Mouse (Mus musculus) liver, embryonic 14.5 days (tissue): Measurements from ENCODE around the gene Gtf2a1. TPM values are rescaled to one million over a fixed set of nuclear protein-coding genes. Genes with fewer than 3 reads are reported as not detected.

Source experiments
- ATAC-seq: fragments of 200-750 bp; cut with Nextera tagmentation; 2 replicates; pipeline ENCODE4 v1.8.0; 2017; ENCODE audit warnings: moderate number of reproducible peaks, mild to moderate bottlenecking, moderate library complexity; ENCODE audit not compliant: insufficient read depth
- DNase-seq, 3 experiments: peaks; one replicate each; pipeline ENCODE4 v3.0.0-alpha.2; 2012 to 2013; ENCODE audit warnings: low read depth in 3 of 3, low spot score in 3 of 3
- H3K27ac ChIP-seq: fragments of 300-500 bp; sonication (generic); 2 replicates; pipeline ENCODE4 v1.5.1; 2014; ENCODE audit warnings: moderate library complexity, mild to moderate bottlenecking, control low read depth, inconsistent platforms
- H3K27me3 ChIP-seq: fragments of 300-500 bp; sonication (generic); 2 replicates; pipeline ENCODE4 v1.6.1; 2014; ENCODE audit warnings: mild to moderate bottlenecking, low read length, moderate library complexity; ENCODE audit not compliant: control insufficient read depth, insufficient read depth
- H3K36me3 ChIP-seq: fragments of 300-500 bp; sonication (generic); replicated peaks from 2 replicates; pipeline ENCODE4 v1.6.1; 2014; ENCODE audit warnings: low read depth; ENCODE audit not compliant: control insufficient read depth, insufficient read depth
- H3K4me1 ChIP-seq, 2 experiments: fragments of 200-500 bp in 1 of 2; fragments of 300-500 bp in 1 of 2; sonication (generic) in 1 of 2; replicated peaks; 2 replicates each; pipeline ENCODE4 v1.6.1; 2012 to 2014; ENCODE audit warnings: antibody characterized with exemption in 1 of 2, inconsistent platforms in 1 of 2, low read length in 1 of 2; ENCODE audit not compliant: control insufficient read depth in 2 of 2, insufficient read depth in 2 of 2
- H3K4me2 ChIP-seq: fragments of 300-500 bp; sonication (generic); 2 replicates; pipeline ENCODE4 v1.6.1; 2014; ENCODE audit warnings: low read depth, mild to moderate bottlenecking, control low read depth, moderate library complexity
- H3K4me3 ChIP-seq, 2 experiments: fragments of 200-500 bp in 1 of 2; fragments of 300-500 bp in 1 of 2; sonication (generic) in 1 of 2; 2 replicates each; pipeline ENCODE4 v1.5.1; 2012 to 2014; ENCODE audit warnings: low read depth in 2 of 2, low read length in 2 of 2, mild to moderate bottlenecking in 2 of 2, control low read depth in 1 of 2, inconsistent platforms in 1 of 2, moderate library complexity in 1 of 2; ENCODE audit not compliant: insufficient read depth in 1 of 2
- H3K9ac ChIP-seq: fragments of 300-500 bp; sonication (generic); replicated peaks from 2 replicates; pipeline ENCODE4 v1.6.1; 2014; ENCODE audit warnings: mild to moderate bottlenecking, control low read depth, moderate library complexity
- H3K9me3 ChIP-seq: fragments of 300-500 bp; sonication (generic); 2 replicates; pipeline ENCODE4 v1.6.1; 2016; ENCODE audit warnings: low read length, mixed read lengths; ENCODE audit not compliant: control insufficient read depth
- CTCF ChIP-seq: IDR thresholded peaks from 2 replicates; pipeline ENCODE4 v1.5.1; 2016; ENCODE audit warnings: antibody characterized with exemption, low read depth, control low read depth
- EP300 ChIP-seq: IDR thresholded peaks from 2 replicates; pipeline ENCODE4 v1.6.1; 2016; ENCODE audit warnings: antibody characterized with exemption, low read depth
- WGBS: fragments of 180-500 bp; shearing (Covaris S2); extraction: QIAGEN DNeasy Blood & Tissue Kit; methylation state at CpG from one replicate; pipeline ENCODE4 v1.1.7; 2014; ENCODE audit not compliant: insufficient replicate concordance; 5-methylcytosine and 5-hydroxymethylcytosine counted together
- polyA plus RNA-seq, 2 experiments: library from polyadenylated mRNA; depleted of rRNA in 1 of 2; stranded (reverse) in 1 of 2; unstranded in 1 of 2; fragments of >200 nt; fragmentation: Nextera tagmentation in 1 of 2; extraction: Ambion mirVana in 1 of 2; gene quantifications; 2 replicates each; pipeline versions ENCODE4 v1.2.1 to v1.2.3; 2012 to 2014

The Gtf2a1 gene
- polyA plus RNA-seq, 2 experiments, result 6.3 to 13.8 TPM

DNA sequence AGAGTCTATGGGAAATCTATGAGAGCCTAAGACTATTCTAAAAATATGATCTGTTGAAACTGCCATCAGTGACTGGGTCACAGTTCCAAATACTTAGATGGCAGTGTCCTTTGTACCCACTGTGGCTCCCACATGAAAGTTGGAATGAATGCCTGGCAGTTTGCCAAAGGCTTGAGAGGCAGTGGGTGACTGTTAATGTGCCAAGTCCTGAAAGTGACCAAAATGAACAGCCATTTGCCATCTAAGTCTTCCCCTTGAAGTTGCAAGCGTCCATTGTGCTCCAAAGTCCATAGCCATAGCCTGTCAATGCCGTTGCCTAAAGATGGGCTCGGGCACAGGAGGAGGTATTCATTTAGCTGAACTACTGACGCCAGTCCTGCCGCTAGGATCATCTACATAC, 19.1 kb upstream of the Gtf2a1 start:
- no peak for ATAC-seq
- Histone ChIP-seq H3K27ac (no peak overlapping the region), H3K9me3 (no peaks in the 10 kb centered on the region), H3K4me2 (no peak overlapping the region), H3K4me3 (no peak overlapping the region), H3K4me1 (no peaks in the 10 kb centered on the region), H3K27me3 (no peaks in the 10 kb centered on the region), H3K9ac (no peak overlapping the region), H3K36me3 (no peaks in the 10 kb centered on the region)
- 79% methylated on average over 5 of the region's 5 CpGs for WGBS
- DNase-seq, result no peak
- TF ChIP-seq CTCF, result no peak
- TF ChIP-seq EP300, result no peak

DNA sequence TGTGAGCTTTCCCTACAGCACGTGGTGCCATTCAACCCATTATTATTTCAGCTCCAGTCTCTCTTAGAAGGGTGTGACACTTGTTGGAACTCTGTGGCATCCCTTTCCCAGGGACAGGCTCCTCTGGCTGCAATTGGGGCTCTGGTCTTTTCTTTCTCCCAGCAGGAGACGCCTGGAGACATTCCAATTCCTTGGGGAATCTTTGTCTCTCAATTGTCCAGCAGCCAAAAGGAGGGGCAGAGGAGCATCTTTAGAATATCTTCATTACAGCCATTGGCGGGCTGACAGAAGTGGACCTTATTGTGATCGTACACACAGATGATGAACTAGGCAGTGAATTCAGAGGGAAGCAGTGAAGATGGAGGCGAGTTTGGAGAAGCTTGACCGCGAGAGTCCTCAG, 17.4 kb upstream of the Gtf2a1 start:
- Histone ChIP-seq H3K9me3 (no peaks in the 10 kb centered on the region), H3K27ac (no peak overlapping the region), H3K27me3 (no peaks in the 10 kb centered on the region), H3K9ac (no peak overlapping the region), H3K4me2 (no peak overlapping the region), H3K36me3 (no peaks in the 10 kb centered on the region), H3K4me3 (no peak overlapping the region), H3K4me1 (no peaks in the 10 kb centered on the region)
- ATAC-seq (no peak), DNase-seq (no peak)
- WGBS, result 59% methylated on average over 7 of the region's 7 CpGs
- no peak for TF ChIP-seq EP300
- no peak for TF ChIP-seq CTCF

DNA sequence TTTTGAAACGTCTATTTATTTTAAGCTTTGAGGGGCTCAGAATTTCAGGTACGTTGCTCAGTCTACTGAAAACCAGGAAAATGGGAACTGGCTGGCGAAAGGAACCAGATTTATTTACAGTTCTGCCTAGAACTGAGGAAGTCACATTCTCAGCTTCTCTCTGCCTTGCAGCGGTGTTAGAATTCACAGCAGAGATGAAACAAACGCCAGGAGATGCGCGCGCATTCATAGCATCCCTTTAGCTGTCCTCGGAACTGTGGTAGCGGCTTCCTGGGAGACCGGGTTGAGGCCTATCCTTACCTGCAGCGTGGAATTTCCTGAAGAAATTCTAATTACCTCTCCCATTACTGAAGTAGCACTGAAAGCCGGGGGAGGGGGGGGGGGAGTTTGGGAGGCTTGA, 16.4 kb upstream of the Gtf2a1 start:
- TF ChIP-seq EP300, result no peak
- no peak for TF ChIP-seq CTCF
- Histone ChIP-seq H3K9ac (no peak overlapping the region), H3K36me3 (no peaks in the 10 kb centered on the region), H3K4me1 (no peaks in the 10 kb centered on the region), H3K27me3 (no peaks in the 10 kb centered on the region), H3K4me3 (no peak overlapping the region), H3K4me2 (no peak overlapping the region), H3K9me3 (no peaks in the 10 kb centered on the region), H3K27ac (no peak overlapping the region)
- no peak for DNase-seq
- 66% methylated on average over 13 of the region's 13 CpGs for WGBS
- ATAC-seq, result no peak

DNA sequence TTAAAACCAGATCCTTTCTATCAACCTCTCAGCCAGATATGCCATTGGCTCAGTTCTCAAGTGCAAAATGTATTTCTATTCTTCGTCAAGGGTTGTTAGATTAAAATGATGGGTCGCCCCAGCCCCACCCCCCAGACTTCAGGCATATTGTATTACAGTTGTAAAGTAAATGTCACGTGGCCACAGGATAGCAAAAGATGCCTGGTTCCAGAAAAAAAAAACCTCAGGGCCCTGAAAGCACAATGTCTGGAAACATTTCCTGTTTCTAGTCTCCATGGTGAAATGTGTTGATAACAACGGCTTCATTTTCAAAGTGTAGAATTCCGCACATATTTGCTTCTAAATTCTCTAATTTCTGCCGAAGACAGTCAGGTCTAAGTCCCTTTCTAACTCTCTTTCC, 14.3 kb upstream of the Gtf2a1 start:
- Histone ChIP-seq H3K27ac (no peak overlapping the region), H3K27me3 (no peaks in the 10 kb centered on the region), H3K9ac (no peak overlapping the region), H3K4me1 (no peaks in the 10 kb centered on the region), H3K4me2 (no peak overlapping the region), H3K36me3 (no peaks in the 10 kb centered on the region), H3K4me3 (no peak overlapping the region), H3K9me3 (no peaks in the 10 kb centered on the region)
- TF ChIP-seq EP300, result no peak
- TF ChIP-seq CTCF, result no peak
- ATAC-seq (no peak), DNase-seq (no peak)
- WGBS, result 39% methylated on average over 6 of the region's 6 CpGs

DNA sequence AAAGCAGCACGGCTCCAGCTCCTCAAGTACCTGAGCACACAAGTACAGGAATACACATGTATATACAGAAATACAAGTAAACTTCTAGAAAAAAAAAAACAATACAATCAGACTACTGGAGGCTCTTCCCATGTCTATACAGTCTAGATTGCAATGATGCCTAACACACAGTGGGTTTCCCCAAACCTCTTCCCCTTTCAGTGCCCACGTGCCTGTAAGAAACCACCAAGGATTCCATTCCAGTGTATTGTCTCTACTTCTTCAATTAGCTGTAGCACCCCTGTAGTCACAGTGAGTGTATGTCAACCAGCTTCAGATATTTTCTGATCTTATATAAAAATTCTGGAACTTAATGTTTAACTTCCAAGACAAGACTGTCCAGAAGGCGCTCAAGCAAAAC, 1.8 kb upstream of the Gtf2a1 start:
- peaks cover 9 to 12% of the 10 kb centered on the region in 2 experiments for H3K4me1 ChIP-seq
- H3K27ac ChIP-seq, result no peak overlapping the region
- no peaks in the 10 kb centered on the region for H3K27me3 ChIP-seq
- no peaks in the 10 kb centered on the region for H3K9me3 ChIP-seq
- H3K4me2 ChIP-seq, result no peak overlapping the region
- no peaks in the 10 kb centered on the region for H3K36me3 ChIP-seq
- 70% methylated on average over 3 of the region's 3 CpGs for WGBS
- no peak for ATAC-seq
- no peak for DNase-seq
- H3K9ac ChIP-seq, result no peak overlapping the region
- H3K4me3 ChIP-seq, result no peak overlapping the region
- TF ChIP-seq CTCF (no peak), EP300 (no peak)
